Mouse (Mus musculus) testis, adult 2 months (tissue): ENCODE measurements around the gene Atg13. TPM values are rescaled to one million over a fixed set of nuclear protein-coding genes. Genes with fewer than 3 reads are reported as not detected.
A peak's percentile ranks its signal among the peaks of the same experiment; 100 is the strongest.

Experiments used
- H3K27ac ChIP-seq: fragments of 200-500 bp; 2 replicates; pipeline ENCODE4 v1.5.1; 2012; ENCODE audit warnings: low read depth, low read length; ENCODE audit not compliant: control insufficient read depth, insufficient read depth
- H3K27me3 ChIP-seq: fragments of 200-500 bp; 2 replicates; pipeline ENCODE4 v1.6.1; 2012; ENCODE audit warnings: mild to moderate bottlenecking, low read length, moderate library complexity; ENCODE audit not compliant: control insufficient read depth, insufficient read depth
- H3K36me3 ChIP-seq: fragments of 200-500 bp; 2 replicates; pipeline ENCODE4 v1.6.1; 2012; ENCODE audit warnings: mild to moderate bottlenecking, low read length; ENCODE audit not compliant: control insufficient read depth, insufficient read depth
- H3K4me1 ChIP-seq: fragments of 200-500 bp; 2 replicates; pipeline ENCODE4 v1.6.1; 2012; ENCODE audit warnings: low read length; ENCODE audit not compliant: control insufficient read depth, insufficient read depth
- H3K4me3 ChIP-seq: fragments of 200-500 bp; 2 replicates; pipeline ENCODE4 v1.5.1; 2012; ENCODE audit warnings: low read depth, mild to moderate bottlenecking, low read length, moderate library complexity, mixed read lengths; ENCODE audit not compliant: control insufficient read depth
- CTCF ChIP-seq: fragments of 200-500 bp; IDR thresholded peaks from 2 replicates; pipeline ENCODE4 v1.5.1; 2012; ENCODE audit warnings: low read depth, mild to moderate bottlenecking, inconsistent platforms, low read length, moderate library complexity; ENCODE audit not compliant: control insufficient read depth, insufficient read depth, insufficient replicate concordance
- POLR2A ChIP-seq: fragments of 200-500 bp; IDR thresholded peaks from 2 replicates; pipeline ENCODE4 v1.6.1; 2012; ENCODE audit warnings: low read depth, mild to moderate bottlenecking, inconsistent platforms, low read length, moderate library complexity; ENCODE audit not compliant: control insufficient read depth
- polyA plus RNA-seq: library from polyadenylated mRNA; depleted of rRNA; stranded (reverse); fragments of >200 nt; gene quantifications from 2 replicates; pipeline ENCODE4 v1.2.3, GENCODE M21; 2012

Atg13 gene
- polyA plus RNA-seq, 1 experiment = 37.5 TPM

DNA sequence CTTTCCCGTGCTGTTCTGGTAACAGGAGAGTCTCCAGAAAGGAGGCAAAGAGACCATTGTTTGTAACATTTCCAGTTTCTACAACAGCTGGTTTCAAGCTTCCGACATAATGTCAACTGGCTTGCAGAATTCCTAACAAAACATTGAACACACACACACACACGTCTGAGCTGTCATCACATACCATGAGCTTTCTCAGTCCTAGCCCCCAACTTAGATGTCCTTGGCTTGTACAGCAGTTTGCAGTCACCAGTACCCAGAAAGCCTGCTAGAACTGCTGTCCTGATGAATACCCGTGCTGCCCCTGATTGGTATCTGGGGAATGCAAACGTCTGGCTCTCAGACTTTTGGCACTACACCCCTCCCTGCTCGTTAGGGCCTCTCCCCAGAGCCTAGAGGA lies 54.5 kb downstream of the Atg13 start:
- no peaks in the 10 kb centered on the region for H3K27me3 ChIP-seq
- H3K36me3 ChIP-seq = peaks cover 5% of the 10 kb centered on the region
- no peak overlapping the region for H3K27ac ChIP-seq
- TF ChIP-seq POLR2A = no peak
- TF ChIP-seq CTCF = no peak
- H3K4me3 ChIP-seq = no peak overlapping the region
- peaks cover 22% of the 10 kb centered on the region for H3K4me1 ChIP-seq

DNA sequence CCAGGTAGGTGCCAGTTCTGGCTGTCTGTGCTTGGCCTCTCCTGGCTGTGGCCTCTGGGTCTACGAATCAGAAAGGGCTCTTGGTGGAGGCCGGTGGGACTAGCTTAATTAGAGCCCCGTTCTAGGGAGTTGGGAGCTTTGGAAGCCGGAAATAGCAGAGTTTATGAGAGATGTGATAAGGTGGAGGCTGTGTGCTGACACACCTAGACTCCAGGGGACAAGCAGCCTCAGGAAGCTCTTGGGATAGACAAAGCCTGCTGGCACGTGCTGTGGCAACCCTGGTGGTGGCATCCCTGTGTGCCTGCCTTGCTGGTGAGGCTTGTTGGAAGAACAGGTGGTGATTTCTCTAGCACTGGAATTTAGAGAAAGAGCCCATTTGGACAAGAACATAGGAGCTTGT lies 55.0 kb downstream of the Atg13 start:
- H3K36me3 ChIP-seq = peaks cover 5% of the 10 kb centered on the region
- no peak overlapping the region for H3K4me3 ChIP-seq
- TF ChIP-seq CTCF = no peak
- no peak for TF ChIP-seq POLR2A
- H3K27ac ChIP-seq = no peak overlapping the region
- H3K27me3 ChIP-seq = no peaks in the 10 kb centered on the region
- peaks cover 24% of the 10 kb centered on the region for H3K4me1 ChIP-seq

GRCm38 (mm10) chr2:91652863-91653262 lies 57.5 kb downstream of the Atg13 start:
- H3K36me3 ChIP-seq = peaks cover 5% of the 10 kb centered on the region
- peak overlapping the region; percentile 56 for H3K4me3 ChIP-seq
- peak overlapping the region; percentile 69 for H3K27ac ChIP-seq
- TF ChIP-seq CTCF (no peak), POLR2A (no peak; the same call in 1 of the 2 replicates)
- H3K27me3 ChIP-seq = no peaks in the 10 kb centered on the region
- H3K4me1 ChIP-seq = peaks cover 28% of the 10 kb centered on the region

DNA sequence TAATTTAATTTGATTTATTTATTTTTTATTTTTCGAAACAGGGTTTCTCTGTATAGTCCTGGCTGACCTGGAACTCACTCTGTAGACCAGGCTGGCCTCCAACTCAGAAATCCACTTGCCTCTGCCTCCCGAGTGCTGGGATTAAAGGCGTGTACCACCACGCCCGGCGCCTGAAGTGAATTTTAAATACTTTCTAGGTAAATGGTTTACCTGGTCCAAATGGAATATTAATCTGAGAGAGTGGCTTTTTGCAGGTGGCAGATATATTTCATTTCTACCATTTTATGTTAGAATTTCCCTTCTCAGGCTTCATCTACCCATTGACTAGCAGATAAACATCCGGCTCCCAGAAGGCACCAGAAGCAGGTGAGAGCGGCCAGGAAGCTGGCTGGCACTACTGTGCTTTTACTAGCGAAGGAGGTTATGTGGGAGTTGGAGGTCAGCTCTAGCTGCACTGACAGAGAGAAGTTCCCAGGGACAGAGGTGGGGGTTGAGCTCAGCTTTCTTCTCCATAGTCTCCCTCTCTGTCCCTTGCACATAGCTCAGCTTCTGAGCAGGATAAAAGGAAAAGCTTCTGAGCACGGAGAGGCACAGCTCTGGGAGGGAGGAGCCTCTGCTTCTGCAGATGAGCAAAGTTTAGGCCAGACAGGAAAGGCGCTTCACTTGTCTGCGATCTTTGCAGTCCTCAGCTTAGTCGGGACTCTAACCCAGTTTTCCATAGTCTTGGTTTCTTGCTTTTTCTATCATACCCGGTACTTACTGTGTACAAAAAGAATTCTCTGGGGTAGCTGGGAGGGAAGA lies 58.7 kb downstream of the Atg13 start:
- Histone ChIP-seq H3K4me1 (peaks cover 28% of the 10 kb centered on the region), H3K27me3 (no peaks in the 10 kb centered on the region), H3K27ac (no peak overlapping the region), H3K4me3 (peak overlapping the region; percentile 19), H3K36me3 (peaks cover 3% of the 10 kb centered on the region)
- TF ChIP-seq CTCF (no peak), POLR2A (no peak)

DNA sequence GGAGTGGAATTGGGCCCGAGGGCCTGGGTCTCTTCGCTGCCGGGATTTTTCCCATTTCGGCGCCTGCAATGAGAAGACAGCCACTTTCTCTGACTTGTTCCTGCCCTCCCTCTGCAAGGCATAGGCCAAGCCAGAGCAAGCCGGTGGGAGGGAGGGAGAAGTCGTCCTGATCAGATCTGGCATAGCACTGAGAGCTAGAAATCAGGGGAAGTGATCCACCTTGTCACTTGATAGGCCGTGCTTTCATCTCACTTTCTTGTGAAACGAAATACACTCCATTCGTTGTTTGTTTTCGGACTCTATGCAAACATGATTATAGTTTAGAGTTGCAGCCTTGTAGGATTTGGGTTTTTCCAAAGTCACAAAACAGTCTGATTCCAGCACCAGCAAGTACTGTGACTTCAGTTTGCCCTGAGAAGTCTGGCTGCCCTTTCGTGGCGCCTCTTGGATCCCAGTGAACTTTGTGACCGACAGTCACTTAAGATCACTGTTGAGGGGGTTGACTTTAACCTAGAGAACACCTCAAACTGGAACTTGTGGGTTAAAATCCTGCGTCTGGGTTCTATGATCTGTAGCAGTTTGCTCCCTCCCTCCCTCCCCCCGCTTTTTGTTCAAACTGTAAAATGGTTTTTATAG lies 59.9 kb downstream of the Atg13 start:
- peaks cover 28% of the 10 kb centered on the region for H3K4me1 ChIP-seq

DNA sequence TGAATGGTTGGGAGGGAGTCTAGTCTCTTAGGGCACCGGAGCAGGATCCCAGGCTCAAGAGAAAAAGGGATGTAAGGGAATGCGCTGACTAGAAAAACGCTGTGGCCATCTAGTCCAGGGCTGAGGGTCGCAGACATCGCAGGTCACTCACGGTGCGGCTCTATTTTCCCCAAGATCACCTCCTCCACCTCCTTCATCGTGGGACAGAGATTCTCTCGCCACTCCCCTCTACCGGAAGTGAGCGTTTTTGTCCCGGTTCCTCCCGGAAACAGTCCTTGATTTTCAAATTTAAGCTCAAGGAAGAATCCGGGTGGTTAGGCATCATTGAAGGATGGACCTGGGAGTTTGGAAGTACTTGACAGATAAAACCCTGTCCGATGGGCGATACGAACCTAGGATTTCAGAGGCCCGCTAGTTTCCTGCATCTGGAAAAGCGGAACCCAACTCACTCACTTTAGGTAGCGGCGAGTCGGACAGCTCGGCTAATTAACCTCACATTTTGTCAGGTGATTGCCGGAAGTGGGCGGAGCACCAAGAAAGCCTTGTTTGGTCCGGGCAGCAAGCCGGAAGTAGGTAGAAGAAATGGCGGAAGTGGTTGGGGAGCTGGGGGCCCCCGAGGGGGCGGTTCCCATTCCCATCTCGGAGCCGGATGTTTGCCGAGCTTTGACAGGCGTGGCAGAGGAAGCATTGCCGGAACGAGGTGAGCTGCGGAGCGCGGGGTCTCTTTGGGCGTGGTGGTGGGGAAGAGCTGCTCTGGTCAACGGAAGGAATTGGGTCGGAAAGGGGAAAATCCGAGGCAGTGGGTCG lies 60.6 kb downstream of the Atg13 start, which contains the start of the genes Zfp408 and Arhgap1:
Gene Zfp408, minus strand, starts transcription at position 239 of the 807 bp plus-strand sequence.
Gene Arhgap1, plus strand, starts transcription at position 308 of the 807 bp plus-strand sequence.
- peaks cover 2% of the 10 kb centered on the region for H3K36me3 ChIP-seq
- no peaks in the 10 kb centered on the region for H3K27me3 ChIP-seq
- H3K4me3 ChIP-seq = peak within 1 kb of the TSS; percentile 99
- TF ChIP-seq CTCF (no peak), POLR2A (peak; percentile 64; the same call in 1 of the 2 replicates)
- H3K4me1 ChIP-seq = peaks cover 28% of the 10 kb centered on the region
- H3K27ac ChIP-seq = peak within 1 kb of the TSS; percentile 95

More for the DNA sequence above, 59.9 kb downstream of the Atg13 start:
- no peak for TF ChIP-seq CTCF
- TF ChIP-seq POLR2A = no peak
- Histone ChIP-seq H3K27me3 (no peaks in the 10 kb centered on the region), H3K27ac (peak overlapping the region; percentile 95), H3K4me3 (peak overlapping the region; percentile 99), H3K36me3 (peaks cover under 1% of the 10 kb centered on the region)

GRCm38 (mm10) chr2:91649152-91649551 lies 61.2 kb downstream of the Atg13 start:
- Histone ChIP-seq H3K27ac (peak overlapping the region; percentile 83), H3K36me3 (peaks cover 2% of the 10 kb centered on the region), H3K4me1 (peaks cover 28% of the 10 kb centered on the region), H3K4me3 (peak overlapping the region; percentile 99), H3K27me3 (no peaks in the 10 kb centered on the region)
- TF ChIP-seq POLR2A (no peak), CTCF (no peak)
